In genomic region chr10:45289218-45290105, GRCm38 (mm10) we compare ENCODE assay signal across 7 mouse cellular contexts. TPM values are rescaled to one million over a fixed set of nuclear protein-coding genes. Genes with fewer than 3 reads are reported as not detected.
DNase-seq lines count a peak whose midpoint lies in the region; ATAC-seq and TF ChIP-seq lines count a peak whose summit lies in the region.

No protein-coding gene starts in this region.

- no peak overlapping the region for H3K27ac ChIP-seq in testis, adult 2 months (ENCODE audit: control insufficient read depth, insufficient read depth, low read depth, low read length)
- H3K27ac ChIP-seq in midbrain, embryonic 15.5 days: no peak overlapping the region

- peak overlapping the region; percentile 35 for H3K9ac ChIP-seq in midbrain, embryonic 15.5 days

- peak overlapping the region; percentile 78 for H3K4me2 ChIP-seq in midbrain, embryonic 15.5 days

- under 1% methylated on average over 70 of the region's 71 CpGs for WGBS in midbrain, embryonic 15.5 days

- H3K9me3 ChIP-seq in midbrain, embryonic 15.5 days: no peaks in the 10 kb centered on the region

- TF ChIP-seq CTCF in testis, adult 2 months (IDR thresholded peaks at IDR 0.05; ENCODE audit: control insufficient read depth, insufficient read depth, insufficient replicate concordance, low read depth, low read length): no peak

- H3K4me1 ChIP-seq in testis, adult 2 months (ENCODE audit: control insufficient read depth, insufficient read depth, low read length): peaks cover 8% of the 10 kb centered on the region
- peaks cover 8% of the 10 kb centered on the region; the same call in 1 of the 2 replicates for H3K4me1 ChIP-seq in midbrain, embryonic 15.5 days

- H3K36me3 ChIP-seq in testis, adult 2 months (ENCODE audit: control insufficient read depth, insufficient read depth, low read length): no peaks in the 10 kb centered on the region
- no peaks in the 10 kb centered on the region for H3K36me3 ChIP-seq in midbrain, embryonic 15.5 days (replicated peaks)

- no peaks in the 10 kb centered on the region for H3K27me3 ChIP-seq in testis, adult 2 months (ENCODE audit: control insufficient read depth, insufficient read depth, low read length)
- peaks cover 17% of the 10 kb centered on the region; the same call in 1 of the 2 replicates for H3K27me3 ChIP-seq in midbrain, embryonic 15.5 days (replicated peaks)

- H3K4me3 ChIP-seq in testis, adult 2 months (ENCODE audit: control insufficient read depth, low read depth, low read length): peak overlapping the region; percentile 79
- H3K4me3 ChIP-seq in midbrain, embryonic 15.5 days: peak overlapping the region; percentile 50

- no peak for TF ChIP-seq POLR2A in testis, adult 2 months (IDR thresholded peaks at IDR 0.05; ENCODE audit: control insufficient read depth, low read depth, low read length)

- peak; percentile 88 for ATAC-seq in midbrain, embryonic 15.5 days (replicated peaks)
- no peak for ATAC-seq in erythroid progenitor cell, adult 5-6 weeks (replicated peaks; ENCODE audit: low FRiP score, poor library complexity, severe bottlenecking)

- no peak for DNase-seq in testis, postnatal 14 days (ENCODE audit: low spot score)
- DNase-seq in embryo, embryonic 11.5 days (ENCODE audit: low read depth, low spot score): peak; percentile 7
- DNase-seq in gastrocnemius, postnatal 4 days (ENCODE audit: low spot score in 2 of 2): peak; percentile 38 to 40
- peak; percentile 40 to 63 for DNase-seq in kidney, postnatal 4 days

RNA-seq across cellular contexts. Expression of gene Bves, which starts 46.1 kb away (rescaled TPM):
- polyA plus RNA-seq in testis, adult 2 months (2012; rRNA removed): 0.28 and 0.34 TPM in 2 replicates
- total RNA-seq in gastrocnemius, postnatal 4 days (2021): 10 to 100 TPM; 29.4 to 33.8 TPM
- 1.5 and 1.6 TPM in 2 replicates for polyA plus RNA-seq in midbrain, embryonic 15.5 days (2015; fragmentation: Nextera tagmentation; extraction: Ambion mirVana)
- not detected in 2 replicates for total RNA-seq in erythroid progenitor cell, adult 5-6 weeks (2015; ENCODE audit: low replicate concordance)
- not detected in 2 replicates for total RNA-seq in erythroid progenitor cell, adult 5-6 weeks (2017; ENCODE audit: low replicate concordance)

Comparison
In these comparisons a context has a peak if more than half of its experiments do, and no peak if none do; other contexts are left out.
1. RNA of gene Bves, which starts 46.1 kb away (total RNA-seq): 29.4 to 33.8 TPM in gastrocnemius, postnatal 4 days; not detected in erythroid progenitor cell, adult 5-6 weeks; every median in the first group is over 10 times any median in the second.